Mouse (Mus musculus): Measurements from ENCODE around the gene Clrn3. TPM values are rescaled to one million over a fixed set of nuclear protein-coding genes. Genes with fewer than 3 reads are reported as not detected.
A peak's percentile ranks its signal among the peaks of the same experiment; 100 is the strongest.

Gene Clrn3
- total and polyA plus RNA-seq, 3 experiments, result not detected

- H3K79me2 ChIP-seq (replicated peaks; ENCODE audit: control insufficient read depth, extremely low read depth, insufficient read depth, poor library complexity, severe bottlenecking), result no peaks in the 10 kb centered on the region
- H3K4me1 ChIP-seq (ENCODE audit: control insufficient read depth in 1 of 2, insufficient read depth in 2 of 2), result peaks cover 2 to 48% of the 10 kb centered on the region in 2 experiments; a peak in 3 of 4 replicates
- no peaks in the 10 kb centered on the region for H3K27me3 ChIP-seq (replicated peaks)
- H3K4me2 ChIP-seq (ENCODE audit: insufficient read depth, low read depth, poor library complexity, severe bottlenecking), result no peak overlapping the region
- H3K4me3 ChIP-seq (replicated peaks in 1 of 3; ENCODE audit: low read depth in 2 of 3, low read length in 2 of 3, poor library complexity in 1 of 3), result no peak overlapping the region
- in situ Hi-C loops (cut with MboI; ENCODE audit: low pct_ligation_motif_present, low pct_unique_long_range_greater_than_20kb, low sequenced_read_pairs), result loop anchor here (25.0 kb wide), 2 partner anchors 258 to 1617 kb away; no protein-coding TSS in a partner anchor
- no peak overlapping the region for H3K27ac ChIP-seq (ENCODE audit: insufficient read depth, low read depth)
- dilution Hi-C loops (cut with MboI; ENCODE audit: extremely low pct_ligation_motif_present, extremely low pct_unique_long_range_greater_than_20kb, low sequenced_read_pairs), result no loop called here
- DNase-seq (ENCODE audit: extremely low read depth), result no peak
- TF ChIP-seq RAD21 (IDR thresholded peaks at IDR 0.05; ENCODE audit: low read depth, low read length), result no peak
- no peak for TF ChIP-seq TBP (conservative IDR thresholded peaks at IDR 0.05; ENCODE audit: low read depth, low read length)
- no peak for TF ChIP-seq ZC3H11A (IDR thresholded peaks at IDR 0.05; ENCODE audit: low read depth, low read length)
- TF ChIP-seq POLR2A (IDR thresholded peaks at IDR 0.05; ENCODE audit: low read depth, low read length), result no peak
- TF ChIP-seq NELFE (IDR thresholded peaks at IDR 0.05; ENCODE audit: low read depth, low read length), result no peak
- H3K9me3 ChIP-seq (replicated peaks; ENCODE audit: low read length), result no peaks in the 10 kb centered on the region
- no peaks in the 10 kb centered on the region for H3K36me3 ChIP-seq (replicated peaks in 1 of 2; ENCODE audit: control insufficient read depth in 1 of 2, insufficient read depth in 1 of 2, low read length in 1 of 2)
- no peak overlapping the region for H3K9ac ChIP-seq (ENCODE audit: insufficient read depth, low read depth)
Measured at GRCm38 (mm10) chr7:135479322-135479880, 49.1 kb downstream of the Clrn3 start.

- in situ Hi-C loops (cut with MboI; ENCODE audit: low pct_ligation_motif_present, low pct_unique_long_range_greater_than_20kb, low sequenced_read_pairs), result loop anchor here (25.0 kb wide), 2 partner anchors 260 to 1615 kb away; no protein-coding TSS in a partner anchor
Measured at GRCm38 (mm10) chr7:135477256-135477655, 51.2 kb downstream of the Clrn3 start.

DNA sequence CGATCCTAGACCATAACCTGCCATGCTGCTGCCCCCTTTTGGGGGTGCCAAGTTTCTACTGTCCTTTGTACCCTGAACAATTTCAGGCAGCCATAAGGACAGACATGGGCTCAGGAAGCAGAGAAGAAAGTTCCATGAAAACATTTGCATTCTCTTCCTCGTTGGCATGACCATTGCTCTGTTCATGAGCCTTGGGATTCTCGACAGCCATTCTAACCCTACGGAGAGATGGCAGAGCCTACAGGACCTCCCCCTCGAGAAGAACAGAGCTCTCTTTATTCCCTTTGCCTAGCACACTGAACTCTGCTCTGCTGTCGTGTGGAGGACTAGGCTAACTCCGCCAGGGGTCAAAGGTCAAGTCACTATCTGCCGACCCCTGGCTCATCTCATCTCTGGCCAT lies 52.5 kb downstream of the Clrn3 start:
- no peak overlapping the region for H3K9ac ChIP-seq (ENCODE audit: insufficient read depth, low read depth)
- H3K36me3 ChIP-seq (replicated peaks in 1 of 2; ENCODE audit: control insufficient read depth in 1 of 2, insufficient read depth in 1 of 2, low read length in 1 of 2), result no peaks in the 10 kb centered on the region
- H3K4me1 ChIP-seq (ENCODE audit: control insufficient read depth in 1 of 2, insufficient read depth in 2 of 2), result peaks cover 2 to 48% of the 10 kb centered on the region in 2 experiments; a peak in 3 of 4 replicates
- no peaks in the 10 kb centered on the region for H3K79me2 ChIP-seq (replicated peaks; ENCODE audit: control insufficient read depth, extremely low read depth, insufficient read depth, poor library complexity, severe bottlenecking)
- dilution Hi-C loops (cut with MboI; ENCODE audit: extremely low pct_ligation_motif_present, extremely low pct_unique_long_range_greater_than_20kb, low sequenced_read_pairs) (no loop called here), in situ Hi-C loops (cut with MboI; ENCODE audit: low pct_ligation_motif_present, low pct_unique_long_range_greater_than_20kb, low sequenced_read_pairs) (loop anchor here (25.0 kb wide), 2 partner anchors 261 to 1614 kb away; no protein-coding TSS in a partner anchor)
- peaks cover 11% of the 10 kb centered on the region for H3K27me3 ChIP-seq (replicated peaks)
- no peak for DNase-seq (ENCODE audit: extremely low read depth)
- H3K27ac ChIP-seq (ENCODE audit: insufficient read depth, low read depth), result no peak overlapping the region
- H3K4me3 ChIP-seq (replicated peaks in 1 of 3; ENCODE audit: low read depth in 2 of 3, low read length in 2 of 3, poor library complexity in 1 of 3), result no peak overlapping the region
- peaks cover 3% of the 10 kb centered on the region for H3K9me3 ChIP-seq (replicated peaks; ENCODE audit: low read length)
- no peak overlapping the region for H3K4me2 ChIP-seq (ENCODE audit: insufficient read depth, low read depth, poor library complexity, severe bottlenecking)
- no peak for TF ChIP-seq GABPA (IDR thresholded peaks at IDR 0.05; ENCODE audit: insufficient replicate concordance, low read depth, low read length)
- TF ChIP-seq EP300 (IDR thresholded peaks at IDR 0.05; ENCODE audit: low read length), result no peak
- no peak for TF ChIP-seq E2F4 (IDR thresholded peaks at IDR 0.05; ENCODE audit: insufficient replicate concordance, low read depth, low read length)
- TF ChIP-seq TCF12 (IDR thresholded peaks at IDR 0.05; ENCODE audit: low read depth, low read length), result no peak
- no peak for TF ChIP-seq BHLHE40 (IDR thresholded peaks at IDR 0.05; ENCODE audit: low read depth, low read length)
- TF ChIP-seq ZNF384 (IDR thresholded peaks at IDR 0.05; ENCODE audit: low read depth, low read length), result no peak
- TF ChIP-seq MAFK (IDR thresholded peaks at IDR 0.05; ENCODE audit: insufficient replicate concordance, low read length), result no peak
- TF ChIP-seq MEF2A (IDR thresholded peaks at IDR 0.05; ENCODE audit: borderline replicate concordance, low read depth, low read length), result no peak
- no peak for TF ChIP-seq MXI1 (IDR thresholded peaks at IDR 0.05; ENCODE audit: low read depth, low read length)
- no peak for TF ChIP-seq ZMIZ1 (IDR thresholded peaks at IDR 0.05; ENCODE audit: low read depth, low read length)
- no peak for TF ChIP-seq JUN (IDR thresholded peaks at IDR 0.05; ENCODE audit: insufficient read depth, low read depth, low read length)
- no peak for TF ChIP-seq IRF4 (IDR thresholded peaks at IDR 0.05; ENCODE audit: low read depth, low read length)
- TF ChIP-seq PAX5 (IDR thresholded peaks at IDR 0.05; ENCODE audit: low read length), result no peak
- no peak for TF ChIP-seq TBP (conservative IDR thresholded peaks at IDR 0.05; ENCODE audit: low read depth, low read length)
- TF ChIP-seq CHD2 (IDR thresholded peaks at IDR 0.05; ENCODE audit: low read length), result no peak
- TF ChIP-seq KAT2A (IDR thresholded peaks at IDR 0.05; ENCODE audit: insufficient replicate concordance, low read length), result no peak

More at GRCm38 (mm10) chr7:135477256-135477655, 51.2 kb downstream of the Clrn3 start:
- Histone ChIP-seq H3K4me3 (replicated peaks in 1 of 3; ENCODE audit: low read depth in 2 of 3, low read length in 2 of 3, poor library complexity in 1 of 3) (no peak overlapping the region), H3K9me3 (replicated peaks; ENCODE audit: low read length) (peaks cover 3% of the 10 kb centered on the region), H3K4me2 (ENCODE audit: insufficient read depth, low read depth, poor library complexity, severe bottlenecking) (no peak overlapping the region), H3K4me1 (ENCODE audit: control insufficient read depth in 1 of 2, insufficient read depth in 2 of 2) (peaks cover 2 to 48% of the 10 kb centered on the region in 2 experiments; a peak in 3 of 4 replicates), H3K27me3 (replicated peaks) (peaks cover 2% of the 10 kb centered on the region), H3K79me2 (replicated peaks; ENCODE audit: control insufficient read depth, extremely low read depth, insufficient read depth, poor library complexity, severe bottlenecking) (no peaks in the 10 kb centered on the region), H3K27ac (ENCODE audit: insufficient read depth, low read depth) (no peak overlapping the region), H3K9ac (ENCODE audit: insufficient read depth, low read depth) (no peak overlapping the region), H3K36me3 (replicated peaks in 1 of 2; ENCODE audit: control insufficient read depth in 1 of 2, insufficient read depth in 1 of 2, low read length in 1 of 2) (no peaks in the 10 kb centered on the region)
- TF ChIP-seq NRF1 (IDR thresholded peaks at IDR 0.05; ENCODE audit: low read depth, low read length), result no peak
- no peak for TF ChIP-seq MAZ (IDR thresholded peaks at IDR 0.05; ENCODE audit: low read depth, low read length)
- TF ChIP-seq E2F4 (IDR thresholded peaks at IDR 0.05; ENCODE audit: insufficient replicate concordance, low read depth, low read length), result no peak
- TF ChIP-seq CTCF (conservative IDR thresholded peaks at IDR 0.05 in 1 of 2, IDR thresholded peaks at IDR 0.05 in 1 of 2; ENCODE audit: low read depth in 2 of 2, low read length in 2 of 2), result no peak
- no peak for TF ChIP-seq ZMIZ1 (IDR thresholded peaks at IDR 0.05; ENCODE audit: low read depth, low read length)
- no peak for TF ChIP-seq ZNF384 (IDR thresholded peaks at IDR 0.05; ENCODE audit: low read depth, low read length)
- no peak for TF ChIP-seq USF2 (conservative IDR thresholded peaks at IDR 0.05; ENCODE audit: low read depth, low read length)
- no peak for TF ChIP-seq ETS1 (conservative IDR thresholded peaks at IDR 0.05; ENCODE audit: low read depth, low read length)
- TF ChIP-seq MAX (IDR thresholded peaks at IDR 0.05; ENCODE audit: low read length), result no peak
- TF ChIP-seq HCFC1 (IDR thresholded peaks at IDR 0.05; ENCODE audit: low read depth, low read length), result no peak
- TF ChIP-seq PAX5 (IDR thresholded peaks at IDR 0.05; ENCODE audit: low read length), result no peak
- TF ChIP-seq POLR2A (IDR thresholded peaks at IDR 0.05; ENCODE audit: low read depth, low read length), result no peak
- TF ChIP-seq ZKSCAN1 (IDR thresholded peaks at IDR 0.05; ENCODE audit: borderline replicate concordance, low read depth, low read length), result no peak
- TF ChIP-seq KAT2A (IDR thresholded peaks at IDR 0.05; ENCODE audit: insufficient replicate concordance, low read length), result no peak
- TF ChIP-seq JUND (conservative IDR thresholded peaks at IDR 0.05; ENCODE audit: low read depth, low read length), result no peak
- peak; percentile 27 for DNase-seq (ENCODE audit: extremely low read depth)
- dilution Hi-C loops (cut with MboI; ENCODE audit: extremely low pct_ligation_motif_present, extremely low pct_unique_long_range_greater_than_20kb, low sequenced_read_pairs), result no loop called here
